Mouse (Mus musculus) kidney, embryonic 14.5 days (tissue): ENCODE results near the gene Serpina11. TPM values are rescaled to one million over a fixed set of nuclear protein-coding genes. Genes with fewer than 3 reads are reported as not detected.

Experiments
- ATAC-seq: fragments of 200-750 bp; cut with Nextera tagmentation; 2 replicates; pipeline ENCODE4 v1.8.0; 2017; ENCODE audit warnings: moderate number of reproducible peaks, mild to moderate bottlenecking, moderate TSS enrichment, moderate library complexity; ENCODE audit not compliant: low FRiP score, low TSS enrichment
- H3K27ac ChIP-seq: fragments of 300-500 bp; sonication (generic); 2 replicates; pipeline ENCODE4 v1.5.1; 2014; ENCODE audit warnings: low read depth, mild to moderate bottlenecking, low read length, moderate library complexity, mixed read lengths
- H3K27me3 ChIP-seq: fragments of 300-500 bp; sonication (generic); 2 replicates; pipeline ENCODE4 v1.6.1; 2014; ENCODE audit warnings: mild to moderate bottlenecking, low read length; ENCODE audit not compliant: control insufficient read depth, insufficient read depth
- H3K36me3 ChIP-seq: fragments of 300-500 bp; sonication (generic); 2 replicates; pipeline ENCODE4 v1.6.1; 2014; ENCODE audit warnings: low read length, mixed read lengths; ENCODE audit not compliant: control insufficient read depth, insufficient read depth
- H3K4me1 ChIP-seq: fragments of 300-500 bp; sonication (generic); 2 replicates; pipeline ENCODE4 v1.6.1; 2014; ENCODE audit warnings: low read length, mixed read lengths; ENCODE audit not compliant: control insufficient read depth, insufficient read depth
- H3K4me2 ChIP-seq: fragments of 300-500 bp; sonication (generic); replicated peaks from 2 replicates; pipeline ENCODE4 v1.6.1; 2014; ENCODE audit warnings: low read depth, mild to moderate bottlenecking, low read length
- H3K4me3 ChIP-seq: fragments of 300-500 bp; sonication (generic); 2 replicates; pipeline ENCODE4 v1.5.1; 2014; ENCODE audit warnings: mild to moderate bottlenecking, low read length
- H3K9ac ChIP-seq: fragments of 300-500 bp; sonication (generic); 2 replicates; pipeline ENCODE4 v1.6.1; 2014; ENCODE audit warnings: low read depth, mild to moderate bottlenecking, low read length, moderate library complexity
- H3K9me3 ChIP-seq: fragments of 300-500 bp; sonication (generic); 2 replicates; pipeline ENCODE4 v1.6.1; 2016; ENCODE audit warnings: low read length; ENCODE audit not compliant: control insufficient read depth
- WGBS: fragments of 180-500 bp; shearing (Covaris S2); extraction: QIAGEN DNeasy Blood & Tissue Kit; methylation state at CpG from one replicate; pipeline ENCODE4 v1.1.7; 2014; 5-methylcytosine and 5-hydroxymethylcytosine counted together
- polyA plus RNA-seq: library from polyadenylated mRNA; unstranded; fragments of >200 nt; fragmentation: Nextera tagmentation; extraction: Ambion mirVana; gene quantifications from 2 replicates; pipeline ENCODE4 v1.2.1, GENCODE M21; 2014

Gene Serpina11
- polyA plus RNA-seq, 1 experiment from 2014 or later: not detected

DNA sequence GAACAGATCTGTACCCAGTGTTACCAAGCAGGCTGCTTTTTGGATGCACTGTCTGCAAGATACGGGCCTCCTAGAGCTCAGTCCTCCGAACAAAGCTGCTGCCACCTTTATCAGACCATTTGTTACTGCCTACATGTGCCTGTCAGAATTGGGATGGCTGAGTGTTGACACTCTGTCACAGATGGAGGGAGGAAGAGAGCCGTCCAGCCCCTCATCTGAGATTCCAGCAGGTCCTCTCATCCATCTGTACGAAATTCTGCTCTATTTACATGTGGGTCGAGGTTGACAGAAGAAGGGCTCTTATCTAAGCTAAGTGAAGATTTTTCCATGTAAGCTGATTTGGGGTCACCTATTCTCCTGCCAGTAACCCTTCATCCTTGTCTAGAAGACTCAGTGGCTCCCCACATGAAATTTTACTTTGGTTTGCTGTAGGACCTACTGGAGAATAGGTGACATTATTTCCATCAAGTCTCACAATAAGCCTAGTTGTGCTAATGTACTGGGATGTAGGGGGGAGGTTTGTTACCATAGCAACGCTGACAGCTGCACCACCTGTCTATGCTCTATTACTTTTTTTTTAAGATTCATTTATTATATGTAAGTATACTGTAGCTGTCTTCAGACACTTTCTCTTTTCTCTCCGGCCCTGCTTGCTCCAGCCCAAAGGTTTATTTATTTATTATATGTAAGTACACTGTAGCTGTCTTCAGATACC lies 8.0 kb downstream of the Serpina11 start:
- 80% methylated on average over 7 of the region's 7 CpGs for WGBS
- Histone ChIP-seq H3K4me2 (no peak overlapping the region), H3K4me1 (no peaks in the 10 kb centered on the region), H3K9me3 (no peaks in the 10 kb centered on the region), H3K36me3 (no peaks in the 10 kb centered on the region), H3K9ac (no peak overlapping the region), H3K27ac (no peak overlapping the region), H3K27me3 (no peaks in the 10 kb centered on the region), H3K4me3 (no peak overlapping the region)
- no peak for ATAC-seq

DNA sequence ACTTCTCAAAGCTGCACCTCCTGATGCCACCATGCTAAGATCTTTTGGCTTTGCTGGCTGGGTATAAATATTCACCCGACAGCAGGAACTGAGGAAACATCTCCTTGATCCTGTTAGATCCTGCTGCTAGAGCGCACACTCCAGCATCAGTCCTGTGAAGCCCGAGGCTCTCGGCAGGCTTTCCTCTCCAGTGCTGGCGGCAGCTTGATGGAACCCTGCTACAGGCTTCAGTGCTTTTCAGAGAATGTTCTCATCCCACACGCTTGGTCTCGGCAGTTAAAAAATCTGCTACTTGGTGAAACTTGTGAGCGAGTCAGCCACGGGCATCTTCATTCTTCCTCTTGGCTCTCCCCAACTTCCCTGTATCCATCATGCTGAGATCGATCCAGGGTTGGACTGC lies 11.5 kb downstream of the Serpina11 start:
- H3K36me3 ChIP-seq: no peaks in the 10 kb centered on the region
- no peaks in the 10 kb centered on the region for H3K27me3 ChIP-seq
- H3K4me2 ChIP-seq: no peak overlapping the region
- H3K9me3 ChIP-seq: no peaks in the 10 kb centered on the region
- H3K4me3 ChIP-seq: no peak overlapping the region
- H3K27ac ChIP-seq: no peak overlapping the region
- no peak for ATAC-seq
- H3K4me1 ChIP-seq: no peaks in the 10 kb centered on the region
- 0 out of 2 replicates have a peak overlapping the region, but pooled peaks have one; percentile 18 for H3K9ac ChIP-seq
- WGBS: 83% methylated on average over 10 of the region's 10 CpGs

DNA sequence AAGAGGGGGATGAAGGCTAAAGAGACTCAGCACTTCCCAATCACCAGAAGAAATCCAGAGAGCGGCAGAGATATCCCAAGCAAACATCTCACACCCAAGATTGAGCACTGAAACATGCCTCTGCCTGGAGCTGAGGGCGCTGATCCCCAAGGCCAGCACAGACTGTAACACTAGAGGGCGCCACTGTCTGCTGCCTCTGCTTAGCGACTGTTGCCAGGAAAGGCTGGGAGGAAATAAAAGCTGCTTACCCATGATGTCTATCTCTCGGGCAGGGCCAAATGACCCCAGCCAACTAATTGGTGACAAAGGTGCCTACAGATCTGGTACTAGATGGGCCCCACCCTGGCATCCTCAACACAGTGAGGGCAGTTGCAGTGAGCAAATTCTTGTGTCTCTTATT lies 11.9 kb downstream of the Serpina11 start:
- H3K36me3 ChIP-seq: no peaks in the 10 kb centered on the region
- H3K4me1 ChIP-seq: no peaks in the 10 kb centered on the region
- peak; percentile 46; the same call in 1 of the 2 replicates for ATAC-seq
- WGBS: 30% methylated on average over 5 of the region's 5 CpGs
- no peak overlapping the region for H3K4me3 ChIP-seq
- H3K27ac ChIP-seq: no peak overlapping the region
- no peaks in the 10 kb centered on the region for H3K27me3 ChIP-seq
- H3K9me3 ChIP-seq: no peaks in the 10 kb centered on the region
- no peak overlapping the region for H3K4me2 ChIP-seq
- 0 out of 2 replicates have a peak overlapping the region, but pooled peaks have one; percentile 18 for H3K9ac ChIP-seq

DNA sequence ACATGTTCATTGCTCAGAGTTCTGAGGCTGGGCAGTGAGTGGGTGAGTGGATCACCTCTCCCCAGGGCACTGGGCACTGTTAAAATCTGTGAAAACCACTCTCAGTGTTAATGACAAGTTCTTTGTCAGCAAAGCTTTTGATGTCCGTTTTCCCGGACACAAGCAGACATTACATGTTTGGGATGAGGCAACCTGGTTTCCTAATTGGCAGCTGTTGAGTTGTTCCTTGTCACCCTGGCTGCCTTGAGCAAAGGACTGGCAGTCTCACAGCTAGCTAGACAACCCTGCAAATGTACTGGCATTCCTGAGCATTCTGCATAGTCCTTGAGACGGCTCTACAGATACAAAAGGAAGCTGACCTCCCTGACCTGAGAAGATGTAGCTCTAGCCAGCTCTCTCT lies 12.7 kb downstream of the Serpina11 start:
- H3K4me2 ChIP-seq: no peak overlapping the region
- no peak overlapping the region for H3K9ac ChIP-seq
- no peaks in the 10 kb centered on the region for H3K4me1 ChIP-seq
- no peaks in the 10 kb centered on the region for H3K27me3 ChIP-seq
- no peak overlapping the region for H3K4me3 ChIP-seq
- H3K36me3 ChIP-seq: no peaks in the 10 kb centered on the region
- WGBS: 64% methylated on average over 3 of the region's 3 CpGs
- no peak for ATAC-seq
- no peaks in the 10 kb centered on the region for H3K9me3 ChIP-seq
- no peak overlapping the region for H3K27ac ChIP-seq

DNA sequence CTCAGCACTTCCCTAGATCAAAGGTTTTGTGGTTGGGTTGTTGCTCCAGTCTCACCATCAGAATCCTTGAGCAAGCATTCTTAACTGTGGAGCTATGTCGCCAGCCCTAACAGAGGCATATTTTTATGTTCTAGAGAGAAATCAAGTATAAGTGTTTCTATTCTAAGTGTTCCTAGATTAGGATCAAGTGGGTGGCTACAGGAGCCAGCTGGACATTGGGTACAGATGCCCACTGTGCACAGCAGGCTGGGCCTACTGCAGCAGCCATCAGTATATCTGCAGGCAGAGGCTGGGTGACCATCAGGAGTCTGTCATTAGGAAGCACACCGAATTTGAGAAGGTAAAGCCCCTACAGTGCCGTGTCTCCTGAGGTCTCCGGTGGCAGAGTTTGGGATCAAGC lies 18.7 kb downstream of the Serpina11 start:
- H3K27me3 ChIP-seq: no peaks in the 10 kb centered on the region
- ATAC-seq: no peak
- no peak overlapping the region for H3K9ac ChIP-seq
- no peaks in the 10 kb centered on the region for H3K36me3 ChIP-seq
- no peaks in the 10 kb centered on the region for H3K9me3 ChIP-seq
- WGBS: 93% methylated on average over 4 of the region's 4 CpGs
- no peak overlapping the region for H3K27ac ChIP-seq
- H3K4me3 ChIP-seq: no peak overlapping the region
- no peaks in the 10 kb centered on the region for H3K4me1 ChIP-seq
- no peak overlapping the region for H3K4me2 ChIP-seq

DNA sequence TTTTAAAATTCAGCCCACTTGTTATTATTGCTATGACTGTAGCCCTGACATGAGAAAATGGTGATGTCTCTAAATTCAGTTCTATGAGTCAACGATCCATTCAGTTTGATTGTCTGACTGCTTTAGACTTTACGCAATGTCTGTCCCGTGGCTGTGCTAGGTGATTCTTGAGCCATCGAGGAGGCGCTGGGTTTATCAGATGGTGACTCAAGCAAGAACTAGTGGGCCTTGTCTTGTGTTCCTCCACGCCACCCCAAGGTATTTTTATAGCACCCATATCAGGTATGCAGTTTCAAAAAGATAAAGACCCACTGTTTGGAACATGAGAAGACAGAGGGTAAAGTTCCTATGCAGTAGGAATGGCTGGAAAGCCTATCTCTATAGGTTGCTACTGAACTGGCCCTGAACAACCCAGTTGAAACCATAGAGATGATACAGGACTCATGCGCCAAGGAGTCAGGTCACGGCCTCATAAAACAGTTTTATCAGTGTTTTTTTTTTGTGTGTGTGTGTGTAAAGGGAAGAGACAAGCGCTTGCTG lies 20.1 kb downstream of the Serpina11 start:
- Histone ChIP-seq H3K36me3 (no peaks in the 10 kb centered on the region), H3K4me3 (no peak overlapping the region), H3K27ac (no peak overlapping the region), H3K9me3 (no peaks in the 10 kb centered on the region), H3K9ac (no peak overlapping the region), H3K4me1 (no peaks in the 10 kb centered on the region), H3K4me2 (no peak overlapping the region), H3K27me3 (no peaks in the 10 kb centered on the region)
- ATAC-seq: no peak
- 84% methylated on average over 9 of the region's 9 CpGs for whole genome bisulfite sequencing

DNA sequence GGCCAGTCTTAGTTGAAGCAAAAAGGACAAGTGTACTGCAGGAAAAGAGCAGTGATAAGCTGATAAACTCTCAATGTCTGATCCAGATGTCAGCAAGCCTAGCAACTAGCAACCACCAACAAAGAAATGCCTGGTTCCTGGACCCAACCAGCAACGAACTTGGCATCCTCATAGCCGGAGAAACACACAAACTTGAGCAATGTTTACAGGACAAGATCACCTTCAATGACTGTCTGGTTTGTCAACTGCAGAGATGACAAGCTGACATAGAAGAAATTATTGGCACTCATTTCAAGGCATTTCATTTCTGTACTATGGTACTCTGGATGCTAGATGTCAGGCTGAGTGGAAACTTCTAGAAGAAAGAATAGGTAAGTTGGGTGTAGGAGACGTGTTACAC lies 23.0 kb downstream of the Serpina11 start:
- no peak for ATAC-seq
- WGBS: 76% methylated on average over 3 of the region's 3 CpGs

DNA sequence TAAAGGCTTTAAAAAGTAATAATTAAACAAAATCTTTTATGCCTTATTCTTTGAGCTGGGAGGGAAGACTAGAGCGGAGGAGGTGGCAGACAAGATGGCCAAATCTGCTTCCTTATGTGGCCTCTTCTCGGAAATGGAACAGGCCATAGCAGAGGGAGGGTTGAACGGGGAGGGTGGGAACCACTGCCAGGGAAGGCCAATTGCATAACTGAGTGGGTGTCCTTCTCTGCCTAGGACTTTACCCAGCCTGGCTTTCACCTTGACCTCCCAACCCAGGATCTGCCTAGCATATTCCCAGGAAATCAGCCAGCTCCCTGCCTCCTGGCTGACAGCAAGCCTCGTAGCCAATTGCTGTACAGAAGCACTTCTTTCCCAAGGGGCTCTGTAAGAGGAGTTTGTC lies 26.5 kb downstream of the Serpina11 start:
- H3K9me3 ChIP-seq: no peaks in the 10 kb centered on the region
- no peaks in the 10 kb centered on the region for H3K4me1 ChIP-seq
- no peak overlapping the region for H3K9ac ChIP-seq
- no peaks in the 10 kb centered on the region for H3K36me3 ChIP-seq
- 55% methylated on average over 4 of the region's 4 CpGs for WGBS
- no peak overlapping the region for H3K4me3 ChIP-seq
- H3K27me3 ChIP-seq: no peaks in the 10 kb centered on the region
- 0 out of 2 replicates have a peak overlapping the region, but pooled peaks have one; percentile 17 for H3K27ac ChIP-seq
- H3K4me2 ChIP-seq: no peak overlapping the region
- peak; percentile 53; the same call in 1 of the 2 replicates for ATAC-seq

More for the DNA sequence above, 23.0 kb downstream of the Serpina11 start:
- Histone ChIP-seq H3K36me3 (no peaks in the 10 kb centered on the region), H3K27ac (no peak overlapping the region), H3K4me2 (no peak overlapping the region), H3K9me3 (no peaks in the 10 kb centered on the region), H3K4me1 (no peaks in the 10 kb centered on the region), H3K27me3 (no peaks in the 10 kb centered on the region), H3K9ac (no peak overlapping the region), H3K4me3 (no peak overlapping the region)

DNA sequence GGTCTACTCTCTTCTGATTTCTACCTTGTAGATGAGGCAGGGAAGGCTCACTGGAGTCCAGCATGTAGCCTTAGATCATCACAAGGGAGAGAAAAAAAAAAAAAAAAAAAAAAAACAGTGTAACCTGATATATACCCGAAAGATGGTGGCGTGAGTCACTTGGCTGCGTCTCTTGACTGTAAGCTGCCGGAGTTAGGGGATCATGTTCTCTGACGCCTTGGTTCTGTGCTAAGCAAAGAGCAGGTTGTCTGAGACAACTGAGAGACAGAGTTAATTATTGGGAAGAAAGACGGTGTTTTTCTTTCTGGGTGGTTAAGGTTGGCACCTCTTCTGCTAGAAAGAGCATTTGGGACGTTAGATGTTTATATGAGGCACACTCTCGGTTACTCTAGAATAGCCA lies 26.9 kb downstream of the Serpina11 start:
- 22% methylated on average over 8 of the region's 8 CpGs for WGBS
- H3K4me3 ChIP-seq: no peak overlapping the region
- no peaks in the 10 kb centered on the region for H3K27me3 ChIP-seq
- no peak overlapping the region for H3K4me2 ChIP-seq
- H3K27ac ChIP-seq: 0 out of 2 replicates have a peak overlapping the region, but pooled peaks have one; percentile 17
- peak; percentile 81 for ATAC-seq
- H3K36me3 ChIP-seq: no peaks in the 10 kb centered on the region
- H3K4me1 ChIP-seq: no peaks in the 10 kb centered on the region
- H3K9me3 ChIP-seq: no peaks in the 10 kb centered on the region
- no peak overlapping the region for H3K9ac ChIP-seq
